Mouse (Mus musculus) olfactory bulb, adult 2 months (tissue): ENCODE results near the gene Pycr1. TPM values are rescaled to one million over a fixed set of nuclear protein-coding genes. Genes with fewer than 3 reads are reported as not detected.
"Not testable (repeated sequence)": the region's sequence is repeated elsewhere in the genome, so short reads cannot be mapped to it uniquely, and the experiment has no call there.

ENCODE experiments used
- H3K27ac ChIP-seq: fragments of 200-500 bp; 2 replicates; pipeline ENCODE4 v1.5.1; 2012; ENCODE audit warnings: low read depth, low read length; ENCODE audit not compliant: insufficient read depth
- H3K4me1 ChIP-seq: fragments of 200-500 bp; 2 replicates; pipeline ENCODE4 v1.6.1; 2012; ENCODE audit warnings: low read length; ENCODE audit not compliant: control insufficient read depth, insufficient read depth
- H3K4me3 ChIP-seq: fragments of 200-500 bp; 2 replicates; pipeline ENCODE4 v1.5.1; 2012; ENCODE audit warnings: mild to moderate bottlenecking, low read depth, low read length, moderate library complexity; ENCODE audit not compliant: insufficient read depth
- CTCF ChIP-seq: fragments of 200-500 bp; IDR thresholded peaks from 2 replicates; pipeline ENCODE4 v1.5.1; 2012; ENCODE audit warnings: low read depth, mild to moderate bottlenecking, low read length, moderate library complexity; ENCODE audit not compliant: insufficient read depth
- POLR2A ChIP-seq: fragments of 200-500 bp; IDR thresholded peaks from 2 replicates; pipeline ENCODE4 v1.6.1; 2012; ENCODE audit warnings: mild to moderate bottlenecking, low read depth, low read length, moderate library complexity; ENCODE audit not compliant: insufficient read depth
- WGBS: fragments of 180-500 bp; shearing (Covaris S2); methylation state at CpG from one replicate; pipeline ENCODE4 v1.1.7; 2018; 5-methylcytosine and 5-hydroxymethylcytosine counted together
- polyA plus RNA-seq: library from polyadenylated mRNA; stranded (reverse); fragments of >200 nt; gene quantifications from 2 replicates; pipeline ENCODE4 v1.2.4, GENCODE M21; 2012; ENCODE audit warnings: low replicate concordance; ENCODE audit not compliant: missing spikeins, insufficient read depth, insufficient read length

The Pycr1 gene
- polyA plus RNA-seq, 1 experiment, result not detected

DNA sequence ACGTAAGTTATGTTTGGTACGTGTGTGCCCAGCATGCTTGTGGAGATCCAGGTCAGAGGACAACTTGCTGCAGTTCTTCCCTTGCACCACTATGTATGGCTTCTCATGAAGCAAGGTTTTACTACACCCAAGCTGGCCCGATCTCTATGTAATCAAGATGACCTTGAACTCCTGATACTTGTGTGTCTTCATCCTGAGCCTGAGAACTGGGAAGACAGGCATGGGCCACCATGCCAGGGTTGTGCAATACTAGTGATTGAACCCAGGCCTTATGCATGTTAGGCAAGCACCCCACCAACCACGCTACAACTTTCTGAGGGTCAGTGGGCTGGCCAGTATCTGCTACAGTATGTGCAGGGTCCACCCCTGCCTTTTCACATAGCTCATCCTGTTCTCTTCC, 33.4 kb upstream of the Pycr1 start:
- H3K4me1 ChIP-seq, result peaks cover 12% of the 10 kb centered on the region
- TF ChIP-seq CTCF (no peak), POLR2A (no peak)
- 93% methylated on average over 4 of the region's 4 CpGs for WGBS
- H3K27ac ChIP-seq, result no peak overlapping the region
- H3K4me3 ChIP-seq, result no peak overlapping the region

DNA sequence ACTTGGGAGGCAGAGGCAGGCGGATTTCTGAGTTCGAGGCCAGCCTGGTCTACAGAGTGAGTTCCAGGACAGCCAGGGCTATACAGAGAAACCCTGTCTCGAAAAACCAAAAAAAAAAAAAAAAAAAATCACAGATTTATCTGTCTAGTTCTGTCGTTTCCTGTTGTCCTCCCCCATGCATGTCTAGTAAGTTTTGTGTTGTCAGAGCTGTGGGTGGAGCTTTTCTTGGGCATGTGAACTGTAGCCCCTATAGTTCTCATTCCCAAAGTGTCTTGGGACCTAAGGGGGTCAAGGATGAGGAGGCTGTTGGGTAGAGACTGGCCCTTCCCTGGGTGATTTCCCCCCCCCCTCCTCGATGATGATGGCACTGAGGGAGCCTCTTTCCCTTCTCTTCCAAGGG, 32.3 kb upstream of the Pycr1 start:
- H3K4me3 ChIP-seq, H3K27ac ChIP-seq: not testable (repeated sequence)
- WGBS, result 71% methylated on average over 4 of the region's 5 CpGs
- H3K4me1 ChIP-seq, result peaks cover 12% of the 10 kb centered on the region

DNA sequence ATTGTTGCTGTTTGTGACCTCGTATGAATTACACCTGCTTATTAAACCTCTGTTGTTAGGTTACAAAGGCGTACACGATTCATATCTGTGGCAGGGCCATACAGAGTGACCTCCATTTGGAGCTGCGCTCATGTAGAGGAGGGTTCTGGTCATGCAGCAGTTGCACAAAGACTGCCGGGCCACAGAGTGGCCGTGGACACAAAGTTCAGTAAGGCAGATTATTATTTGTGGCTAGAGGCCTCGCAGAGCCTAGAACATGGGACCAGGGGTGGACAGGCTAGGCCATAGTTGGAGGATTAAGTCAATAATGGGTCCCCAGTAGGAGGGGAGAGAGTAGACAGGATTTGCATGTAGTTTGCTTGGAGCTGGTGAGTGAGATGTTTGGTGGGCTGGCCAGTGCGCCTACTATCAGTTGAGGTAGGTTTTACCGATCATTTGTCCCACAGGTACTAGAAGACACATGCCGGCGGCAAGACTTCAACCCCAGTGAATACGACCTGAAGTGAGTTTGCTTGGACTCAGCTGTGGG, 30.1 kb upstream of the Pycr1 start:
- Histone ChIP-seq H3K4me3 (peak overlapping the region; percentile 85), H3K27ac (no peak overlapping the region)
- 32% methylated on average over 12 of the region's 12 CpGs for WGBS

DNA sequence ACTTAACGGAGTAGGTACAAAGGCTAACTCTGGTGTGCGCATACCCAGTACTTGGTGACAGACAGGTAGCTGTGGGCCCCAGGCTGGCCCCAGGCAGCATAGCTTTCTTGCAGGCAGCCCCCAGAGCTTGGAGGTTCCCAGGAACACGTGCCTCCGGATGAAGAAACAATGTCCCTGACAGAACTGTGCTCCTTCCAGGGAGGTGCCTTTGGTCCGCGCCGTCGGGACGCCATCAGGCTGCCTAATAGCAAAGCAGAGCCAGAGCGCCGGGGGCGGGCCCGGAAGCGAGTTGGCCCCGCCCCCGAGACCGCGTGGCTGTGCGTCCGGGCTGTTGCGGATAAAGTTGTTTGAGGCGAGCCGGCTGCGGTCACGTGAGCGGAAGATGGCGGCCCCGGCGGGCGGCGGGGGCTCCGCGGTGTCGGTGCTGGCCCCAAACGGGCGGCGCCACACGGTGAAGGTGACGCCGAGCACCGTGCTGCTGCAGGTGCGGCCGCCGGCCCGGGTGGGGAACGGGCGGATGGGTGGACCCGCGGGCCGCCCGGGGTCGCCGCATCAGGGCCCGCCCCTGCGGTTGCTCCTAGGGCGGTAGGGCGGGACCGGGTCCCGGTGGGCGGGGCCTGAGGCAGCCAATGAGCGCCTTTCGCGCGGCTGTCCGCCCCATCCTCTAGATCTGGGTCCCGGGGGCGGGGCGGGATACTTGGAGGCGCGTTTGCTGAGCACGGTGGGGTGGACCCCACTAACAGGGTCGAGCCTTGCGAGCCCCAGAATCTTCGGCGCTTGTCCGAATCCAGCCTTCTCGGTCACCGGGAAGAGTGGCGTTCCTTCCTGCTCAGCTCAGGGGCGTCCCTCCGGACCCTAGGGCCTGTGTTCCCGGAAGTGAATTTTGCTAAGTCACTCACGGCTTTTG, 29.4 kb upstream of the Pycr1 start, which contains the start of gene Aspscr1:
Aspscr1 (plus strand) TSS at position 287 of the 907 bp plus-strand sequence.
- Histone ChIP-seq H3K27ac (0 out of 2 replicates have a peak within 1 kb of the TSS, but pooled peaks have one; percentile 19), H3K4me3 (peak within 1 kb of the TSS; percentile 85), H3K4me1 (peaks cover 12% of the 10 kb centered on the region)
- TF ChIP-seq POLR2A (peak; percentile 54; the same call in 1 of the 2 replicates), CTCF (no peak)
- WGBS, result 1% methylated on average over 83 of the region's 83 CpGs

More for the DNA sequence above, 30.1 kb upstream of the Pycr1 start:
- H3K4me1 ChIP-seq, result peaks cover 12% of the 10 kb centered on the region
- TF ChIP-seq POLR2A (no peak), CTCF (no peak)

DNA sequence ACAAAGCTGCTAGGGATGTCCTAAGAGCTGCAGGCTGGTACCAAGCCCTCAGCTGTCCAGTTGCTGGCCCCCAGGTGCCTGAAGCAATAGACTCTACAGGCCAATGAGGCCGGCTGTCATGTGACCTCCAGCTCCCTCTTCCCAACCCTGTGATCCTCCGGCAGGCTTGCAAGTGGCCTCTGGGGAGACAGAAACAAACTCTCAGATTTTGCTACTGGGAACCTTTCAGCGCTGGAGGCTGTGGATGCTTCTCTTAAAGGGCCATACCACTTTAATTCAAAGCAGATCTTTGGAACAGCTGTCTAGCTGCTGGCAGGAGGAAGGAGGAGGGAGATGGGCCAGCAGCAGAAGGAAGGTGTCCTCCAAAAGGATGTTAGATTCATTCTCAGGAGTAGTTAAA, 23.0 kb upstream of the Pycr1 start:
- Histone ChIP-seq H3K4me1 (no peaks in the 10 kb centered on the region), H3K4me3 (no peak overlapping the region), H3K27ac (no peak overlapping the region)
- 17% methylated on average over 3 of the region's 3 CpGs for WGBS
- TF ChIP-seq CTCF (no peak), POLR2A (no peak)

DNA sequence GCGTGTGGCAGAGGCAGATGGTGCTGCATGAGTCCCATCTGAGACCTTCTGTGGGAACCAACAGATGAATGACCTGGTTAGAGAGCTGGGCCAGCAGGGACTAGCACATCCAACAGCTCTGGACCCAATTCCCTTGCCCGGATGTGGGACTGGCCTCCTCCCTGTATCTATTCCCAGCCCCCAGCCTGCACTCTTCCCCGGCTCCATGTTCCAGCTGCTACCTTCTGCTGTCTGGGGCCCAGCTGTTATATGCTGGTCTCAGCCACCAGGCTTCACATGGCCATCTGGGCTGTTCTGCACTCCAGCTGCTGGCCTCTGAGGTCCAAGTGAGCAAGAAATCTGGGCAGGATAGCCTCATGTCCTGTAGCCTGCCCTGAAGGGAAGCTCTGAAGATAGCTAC, 21.8 kb upstream of the Pycr1 start:
- H3K4me3 ChIP-seq, result no peak overlapping the region
- H3K27ac ChIP-seq, result no peak overlapping the region
- WGBS, result 88% methylated on average over 3 of the region's 3 CpGs
- no peak for TF ChIP-seq CTCF
- TF ChIP-seq POLR2A, result no peak
- H3K4me1 ChIP-seq, result peaks cover 8% of the 10 kb centered on the region

DNA sequence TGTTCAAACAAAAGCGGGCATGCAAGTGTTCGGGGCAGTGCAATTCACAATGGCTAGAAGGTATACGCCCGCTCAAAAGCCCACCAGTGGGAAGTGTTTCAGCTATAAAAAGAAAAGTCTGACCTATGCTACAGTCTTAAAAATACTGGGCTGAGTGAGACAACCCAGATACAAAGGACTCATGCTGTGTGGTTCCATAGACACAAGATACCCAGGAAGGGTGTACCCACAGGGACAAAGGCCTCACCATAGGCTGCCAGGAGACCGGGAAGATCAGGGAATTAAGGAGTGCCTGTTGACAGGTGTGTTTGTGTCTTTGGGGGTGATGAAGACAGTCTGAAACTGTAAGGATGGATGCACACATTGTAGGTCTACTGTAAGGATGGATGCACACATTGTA, 20.1 kb upstream of the Pycr1 start:
- no peak overlapping the region for H3K4me3 ChIP-seq
- no peak for TF ChIP-seq POLR2A
- no peak for TF ChIP-seq CTCF
- 75% methylated on average over 5 of the region's 5 CpGs for WGBS
- no peak overlapping the region for H3K27ac ChIP-seq
- H3K4me1 ChIP-seq, result peaks cover 23% of the 10 kb centered on the region

DNA sequence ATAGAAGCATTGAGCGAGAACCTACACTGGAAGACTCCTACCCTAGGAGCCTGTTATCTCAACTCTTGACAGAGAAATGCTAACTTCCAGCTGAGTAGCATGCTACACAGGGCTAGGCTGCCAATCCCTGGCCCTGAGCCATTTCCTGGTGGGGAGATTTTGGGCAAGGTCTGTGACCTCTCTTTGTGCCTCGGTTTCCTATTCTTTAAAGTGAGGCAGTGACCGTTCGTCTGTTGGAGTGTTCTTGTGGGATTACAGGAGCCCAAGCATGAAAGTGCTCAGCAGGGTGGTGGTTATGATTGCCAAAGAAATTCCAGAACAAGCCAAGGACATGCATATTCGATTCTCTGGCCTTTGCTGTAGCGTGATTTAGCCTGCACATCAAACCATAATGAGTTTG, 19.2 kb upstream of the Pycr1 start:
- Histone ChIP-seq H3K27ac (no peak overlapping the region), H3K4me3 (no peak overlapping the region), H3K4me1 (peaks cover 26% of the 10 kb centered on the region)
- WGBS, result 42% methylated on average over 6 of the region's 6 CpGs
- TF ChIP-seq POLR2A (no peak), CTCF (no peak)

DNA sequence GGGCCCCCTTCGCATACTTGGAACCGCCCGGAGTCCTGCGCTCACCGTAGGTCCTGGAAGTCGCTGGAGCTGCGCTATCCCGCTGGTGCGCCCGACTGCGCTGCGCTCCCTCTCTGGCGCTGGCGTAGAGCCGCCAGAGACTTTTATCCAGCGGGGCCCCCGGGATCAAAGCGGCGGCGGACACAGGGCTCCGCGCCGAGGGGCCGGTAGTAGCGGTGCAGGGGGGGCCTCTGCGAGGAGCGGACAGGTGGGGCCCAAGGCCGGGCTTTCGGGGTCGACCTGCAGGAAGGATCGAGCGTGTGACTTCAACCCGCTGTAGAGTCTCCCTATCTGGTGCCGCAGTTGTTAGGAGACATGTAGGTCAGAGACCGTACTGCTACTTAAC, 17.5 kb upstream of the Pycr1 start, which contains the start of gene Notum:
Notum (minus strand) TSS at position 100 of the 385 bp plus-strand sequence.
- WGBS, result under 1% methylated on average over 35 of the region's 35 CpGs
- Histone ChIP-seq H3K4me3 (peak within 1 kb of the TSS; percentile 40), H3K27ac (no peak within 1 kb of the TSS), H3K4me1 (peaks cover 26% of the 10 kb centered on the region)
- no peak for TF ChIP-seq CTCF
- TF ChIP-seq POLR2A, result no peak
